Mouse (Mus musculus) cerebellum, adult 9-11 months (tissue): ENCODE results near the gene Tmtc4.
A peak's percentile ranks its signal among the peaks of the same experiment; 100 is the strongest.

Experiments
- DNase-seq: peaks from one replicate; pipeline ENCODE4 v3.0.0; 2022

The Tmtc4 gene

DNA sequence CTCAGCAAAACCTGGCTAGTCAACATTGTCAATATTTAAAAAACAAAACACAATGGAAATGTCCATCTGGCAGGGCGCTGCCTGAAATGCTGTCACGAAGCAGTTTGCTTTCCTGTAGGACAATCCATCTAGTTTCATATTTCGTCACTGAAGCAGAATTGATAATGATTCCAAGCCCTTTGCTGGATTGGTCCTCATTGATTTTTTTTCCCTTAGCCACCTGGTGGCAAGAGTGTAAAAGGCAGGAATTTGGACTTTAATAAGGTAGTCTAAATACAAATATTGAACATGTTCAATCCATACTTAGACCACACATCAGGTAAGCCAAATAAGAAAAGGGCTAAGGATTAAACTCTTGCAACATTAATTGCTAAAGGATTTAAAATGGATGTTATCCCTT lies 82.7 kb downstream of the Tmtc4 start:
- DNase-seq, result peak; percentile 28

DNA sequence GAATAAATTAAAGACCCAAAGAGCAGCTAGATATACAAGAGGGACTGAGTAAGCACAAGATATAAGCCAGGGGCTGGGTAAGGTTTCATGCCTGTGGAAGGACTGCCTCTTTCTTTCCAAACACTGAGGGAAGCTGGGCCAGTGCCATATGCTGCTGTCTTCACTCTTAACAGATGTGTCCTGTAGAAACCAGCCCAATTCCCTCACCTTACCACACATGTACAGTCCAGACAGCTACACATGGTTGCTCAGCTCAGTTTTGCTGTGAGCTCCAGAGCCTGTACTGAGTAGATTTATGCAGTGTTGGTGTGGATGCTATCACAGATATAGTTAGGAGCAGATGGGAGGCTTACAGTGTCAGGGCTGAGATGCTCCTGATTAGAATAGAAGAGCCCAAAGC lies 83.2 kb downstream of the Tmtc4 start:
- peak; percentile 52 for DNase-seq

DNA sequence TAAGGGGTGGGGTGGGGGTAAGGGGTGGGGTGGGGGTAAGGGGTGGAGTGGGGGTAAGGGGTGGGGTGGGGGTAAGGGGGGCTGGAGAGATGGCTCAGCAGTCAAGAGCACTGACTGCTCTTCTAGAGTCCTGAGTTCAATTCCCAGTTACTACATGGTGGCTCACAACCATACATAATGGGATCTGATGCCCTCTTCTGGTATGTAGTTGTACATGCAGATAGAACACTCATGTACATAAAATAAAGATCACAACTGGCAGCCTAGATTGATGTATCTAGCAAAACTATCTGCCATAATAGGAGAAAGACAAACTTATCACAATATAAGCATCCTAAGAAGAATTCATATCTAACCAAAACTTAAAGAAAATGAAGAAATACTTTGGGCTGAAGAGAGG lies 85.3 kb downstream of the Tmtc4 start:
- no peak for DNase-seq

GRCm38 (mm10) chr14:122896106-122896505 lies 87.7 kb downstream of the Tmtc4 start:
- peak; percentile 41 for DNase-seq

GRCm38 (mm10) chr14:122891470-122891968 lies 92.3 kb downstream of the Tmtc4 start:
- no peak for DNase-seq

GRCm38 (mm10) chr14:122888480-122888872 lies 95.4 kb downstream of the Tmtc4 start:
- DNase-seq, result no peak

- peak; percentile 41 for DNase-seq
Observed at GRCm38 (mm10) chr14:122887702-122888479, 95.9 kb downstream of the Tmtc4 start.

- no peak for DNase-seq
Observed at GRCm38 (mm10) chr14:122887278-122887677, 96.6 kb downstream of the Tmtc4 start.

DNA sequence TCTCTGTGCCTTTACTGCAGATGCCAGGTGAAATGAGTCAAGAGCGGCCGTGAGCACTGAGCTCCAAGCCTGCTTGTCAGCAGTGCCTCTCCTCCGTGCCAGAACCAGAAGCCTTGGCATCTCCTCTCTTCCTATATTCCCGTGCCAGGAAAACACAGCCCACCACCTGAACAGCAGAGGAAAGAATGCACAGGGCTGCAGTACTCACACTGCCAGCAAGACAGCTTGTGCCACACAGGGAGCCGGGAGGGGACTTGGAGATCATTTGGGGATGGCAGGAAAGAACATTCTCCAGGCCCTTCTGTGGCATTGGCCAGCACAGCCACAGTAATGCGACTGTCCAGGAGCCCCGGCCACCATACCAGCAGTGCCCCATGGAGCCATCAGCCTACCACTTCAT lies 97.9 kb downstream of the Tmtc4 start:
- peak; percentile 100 for DNase-seq

DNA sequence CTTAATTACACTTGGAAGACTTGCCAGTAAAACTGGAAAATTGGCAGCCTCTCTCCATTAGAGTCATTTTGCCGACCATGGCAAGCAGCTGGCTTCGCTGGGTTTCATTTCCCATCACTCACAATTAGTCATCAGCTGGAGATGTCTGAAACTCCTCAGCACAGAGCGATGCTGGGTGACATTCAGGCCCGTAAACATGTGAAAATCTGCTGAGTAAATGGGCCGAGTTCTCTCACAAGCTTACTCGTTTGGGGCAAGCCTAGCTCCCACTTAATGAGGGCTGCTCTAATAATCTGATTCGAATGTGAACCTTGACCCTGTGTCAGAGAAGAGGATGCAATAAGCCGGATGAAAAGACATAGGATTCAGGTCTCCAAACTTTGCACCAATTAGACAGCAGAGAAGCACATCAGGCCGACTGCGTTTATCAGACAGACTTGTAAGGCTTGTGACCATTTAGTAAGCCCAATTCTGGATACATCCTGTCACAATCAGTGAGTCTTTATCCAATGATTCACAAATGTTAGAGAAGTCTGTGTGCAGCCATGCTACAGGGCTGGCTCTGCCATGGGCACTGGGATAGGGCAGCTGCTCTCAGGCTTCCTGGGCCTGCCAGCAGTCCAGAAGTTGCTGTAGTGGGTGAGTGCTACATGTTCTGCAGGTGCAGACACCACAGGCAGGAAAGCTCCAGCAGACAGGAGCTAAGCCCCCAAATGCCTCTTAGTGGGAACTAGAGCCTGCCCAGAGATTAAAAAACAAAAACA lies 99.8 kb downstream of the Tmtc4 start:
- DNase-seq, result no peak

DNA sequence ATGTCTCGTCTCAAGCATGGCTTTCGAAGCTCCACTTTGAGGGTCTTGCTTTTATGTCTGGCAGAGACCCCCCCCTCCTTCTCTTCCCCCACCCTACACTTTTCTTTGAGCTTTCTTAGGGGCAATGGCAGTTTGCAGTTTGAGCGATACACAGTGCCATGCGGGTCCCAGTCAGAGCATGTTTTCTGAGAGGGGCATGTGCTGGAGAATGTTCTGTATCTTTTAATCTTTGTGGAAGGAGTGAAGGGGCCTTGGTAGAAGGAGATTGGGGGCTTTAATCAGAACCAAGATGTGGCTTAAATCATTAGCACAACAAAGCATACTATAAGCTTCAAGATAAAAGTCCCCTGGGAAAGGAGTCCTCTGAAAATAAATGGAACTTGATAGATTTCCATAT lies 100.4 kb downstream of the Tmtc4 start:
- DNase-seq, result no peak

DNA sequence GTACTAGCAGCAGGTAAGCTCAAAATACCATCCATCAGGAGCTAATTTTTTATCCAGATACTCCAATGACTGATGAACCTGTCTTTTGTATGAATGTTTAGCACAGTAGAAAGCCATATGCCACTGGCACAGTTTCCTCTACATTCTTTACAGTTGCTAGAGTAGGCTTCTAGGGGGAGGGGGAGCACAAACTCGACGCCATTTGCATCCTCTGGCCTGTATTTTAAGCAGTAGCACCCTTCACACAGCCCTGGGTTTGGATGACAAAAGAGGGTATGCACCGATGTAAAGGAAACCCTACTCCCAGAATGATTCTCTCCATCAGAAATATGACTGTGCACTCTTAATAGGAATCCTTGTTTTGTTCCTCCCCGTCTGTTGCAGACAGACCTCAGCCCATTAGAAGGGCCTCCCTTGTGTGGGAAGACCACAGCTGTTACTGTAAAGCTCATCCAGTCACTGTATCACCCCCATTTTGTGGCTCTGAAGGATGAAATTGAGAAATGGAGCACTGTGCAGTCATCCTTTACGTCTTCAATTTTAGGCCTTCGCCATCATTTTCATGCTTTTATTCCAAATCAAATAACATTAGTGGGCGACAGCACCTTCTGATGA lies 100.9 kb downstream of the Tmtc4 start:
- no peak for DNase-seq

- DNase-seq, result peak; percentile 71
Observed at GRCm38 (mm10) chr14:122882201-122882639, 101.6 kb downstream of the Tmtc4 start.

GRCm38 (mm10) chr14:122881699-122882098 lies 102.1 kb downstream of the Tmtc4 start:
- no peak for DNase-seq

GRCm38 (mm10) chr14:122880291-122880690 lies 103.5 kb downstream of the Tmtc4 start:
- DNase-seq, result peak; percentile 55

- no peak for DNase-seq
Observed at GRCm38 (mm10) chr14:122877787-122878186, 106.0 kb downstream of the Tmtc4 start.

GRCm38 (mm10) chr14:122876723-122877122 lies 107.1 kb downstream of the Tmtc4 start:
- peak; percentile 68 for DNase-seq

- DNase-seq, result peak; percentile 93
Observed at GRCm38 (mm10) chr14:122876163-122876562, 107.7 kb downstream of the Tmtc4 start.

GRCm38 (mm10) chr14:122875636-122876035 lies 108.2 kb downstream of the Tmtc4 start:
- DNase-seq, result no peak

- DNase-seq, result peak; percentile 67
Observed at GRCm38 (mm10) chr14:122875056-122875455, 108.8 kb downstream of the Tmtc4 start.

DNA sequence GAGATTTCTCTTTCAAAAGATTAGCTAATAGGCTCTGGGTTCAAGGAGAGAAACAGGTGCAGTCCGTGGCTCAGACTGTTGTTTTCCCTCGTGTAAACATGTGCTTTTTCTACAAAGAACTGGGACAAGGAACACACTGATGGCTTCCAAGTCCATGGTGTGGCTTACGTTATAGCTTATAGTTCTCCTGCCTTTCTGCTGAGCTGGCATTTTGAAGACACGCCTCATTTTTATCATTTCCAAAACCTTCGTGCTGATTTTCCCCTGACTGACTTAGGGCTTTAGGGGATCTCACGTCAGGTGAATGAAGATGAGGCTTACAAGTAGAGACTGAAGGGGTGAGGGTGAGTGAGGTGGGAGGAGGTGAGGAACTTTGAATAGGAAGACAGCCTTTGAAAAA lies 111.2 kb downstream of the Tmtc4 start:
- no peak for DNase-seq

DNA sequence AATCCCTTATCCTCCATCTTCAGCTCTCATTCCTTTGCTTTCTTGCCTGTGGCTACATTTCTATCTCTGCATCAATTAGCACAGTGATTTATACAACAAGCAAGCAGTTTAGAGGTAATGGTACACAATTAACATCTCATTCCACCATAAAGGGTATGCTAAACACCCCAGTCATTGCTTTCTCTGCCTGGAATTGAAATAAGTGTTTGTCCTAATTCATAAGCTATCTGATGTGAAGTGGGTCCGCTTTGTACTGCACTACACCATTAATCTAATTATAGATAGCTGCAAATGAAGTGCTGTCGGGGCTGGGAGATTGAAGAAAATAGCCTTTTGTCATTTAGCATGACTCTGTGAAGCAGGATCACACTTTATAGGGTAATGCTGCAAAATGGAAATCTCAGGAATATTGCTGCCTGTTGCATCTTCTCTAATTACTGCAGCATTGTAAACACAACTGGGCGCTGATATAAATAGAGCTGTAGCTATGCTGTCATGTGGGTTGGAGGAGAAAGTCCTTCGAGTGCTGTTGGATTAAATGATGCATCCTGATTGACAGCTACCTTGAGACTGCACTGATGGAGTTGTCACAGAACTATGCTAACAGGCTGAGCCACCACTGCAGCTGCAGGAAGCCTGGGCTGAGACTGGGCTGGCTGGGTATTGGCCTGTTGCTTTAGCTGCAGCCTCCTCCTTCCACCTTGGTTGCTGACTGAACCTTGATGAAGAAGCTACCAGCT lies 111.8 kb downstream of the Tmtc4 start:
- DNase-seq, result no peak

DNA sequence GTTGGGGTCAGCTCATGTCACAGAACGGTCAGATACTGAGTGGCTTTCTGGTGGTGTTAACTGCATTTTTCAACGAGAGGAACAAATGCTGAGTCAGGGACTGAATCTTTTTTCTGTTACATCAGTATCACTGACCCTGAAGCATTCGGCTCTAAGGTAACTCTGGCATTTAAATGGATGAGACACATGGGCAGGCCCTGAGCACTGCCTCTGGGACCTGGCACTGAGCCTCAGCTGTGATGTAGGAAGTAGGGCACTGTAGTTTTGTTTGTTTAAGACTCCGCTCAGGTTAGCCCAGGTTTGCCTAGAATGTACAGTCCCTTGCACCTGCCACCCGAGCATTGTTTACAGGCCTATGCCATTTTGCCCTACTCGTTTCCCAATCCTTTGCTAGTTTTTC lies 114.0 kb downstream of the Tmtc4 start:
- DNase-seq, result peak; percentile 55
